Mouse (Mus musculus) hindbrain, embryonic 15.5 days (tissue): ENCODE results near the gene Gm11939. TPM values are rescaled to one million over a fixed set of nuclear protein-coding genes. Genes with fewer than 3 reads are reported as not detected.

Experiments
- ATAC-seq: fragments of 200-750 bp; cut with Nextera tagmentation; 2 replicates; pipeline ENCODE4 v1.8.0; 2017; ENCODE audit warnings: low read depth, moderate number of reproducible peaks, moderate TSS enrichment; ENCODE audit not compliant: low FRiP score
- H3K27ac ChIP-seq: fragments of 300-500 bp; sonication (generic); replicated peaks from 2 replicates; pipeline ENCODE4 v1.5.1; 2015; ENCODE audit warnings: mild to moderate bottlenecking, inconsistent platforms
- H3K27me3 ChIP-seq: fragments of 300-500 bp; sonication (generic); 2 replicates; pipeline ENCODE4 v1.6.1; 2015; ENCODE audit warnings: control low read depth, inconsistent platforms
- H3K36me3 ChIP-seq: fragments of 300-500 bp; sonication (generic); 2 replicates; pipeline ENCODE4 v1.6.1; 2015; ENCODE audit warnings: control low read depth, inconsistent platforms
- H3K4me1 ChIP-seq: fragments of 300-500 bp; sonication (generic); replicated peaks from 2 replicates; pipeline ENCODE4 v1.6.1; 2015; ENCODE audit warnings: control low read depth, inconsistent platforms
- H3K4me2 ChIP-seq: fragments of 300-500 bp; sonication (generic); 2 replicates; pipeline ENCODE4 v1.6.1; 2015; ENCODE audit warnings: moderate library complexity, mild to moderate bottlenecking, inconsistent platforms
- H3K4me3 ChIP-seq: fragments of 300-500 bp; sonication (generic); 2 replicates; pipeline ENCODE4 v1.5.1; 2015; ENCODE audit warnings: mild to moderate bottlenecking, inconsistent platforms
- H3K9ac ChIP-seq: fragments of 300-500 bp; sonication (generic); 2 replicates; pipeline ENCODE4 v1.6.1; 2015; ENCODE audit warnings: inconsistent platforms
- H3K9me3 ChIP-seq: fragments of 300-500 bp; sonication (generic); 2 replicates; pipeline ENCODE4 v1.6.1; 2016; ENCODE audit warnings: control low read depth, inconsistent platforms
- WGBS: fragments of 180-500 bp; shearing (Covaris S2); methylation state at CpG from one replicate; pipeline ENCODE4 v1.1.7; 2015; 5-methylcytosine and 5-hydroxymethylcytosine counted together
- polyA plus RNA-seq: library from polyadenylated mRNA; unstranded; fragments of >200 nt; fragmentation: Nextera tagmentation; extraction: Ambion mirVana; gene quantifications from 2 replicates; pipeline ENCODE4 v1.2.1, GENCODE M21; 2015

The Gm11939 gene
- polyA plus RNA-seq, 1 experiment from 2014 or later, result not detected

DNA sequence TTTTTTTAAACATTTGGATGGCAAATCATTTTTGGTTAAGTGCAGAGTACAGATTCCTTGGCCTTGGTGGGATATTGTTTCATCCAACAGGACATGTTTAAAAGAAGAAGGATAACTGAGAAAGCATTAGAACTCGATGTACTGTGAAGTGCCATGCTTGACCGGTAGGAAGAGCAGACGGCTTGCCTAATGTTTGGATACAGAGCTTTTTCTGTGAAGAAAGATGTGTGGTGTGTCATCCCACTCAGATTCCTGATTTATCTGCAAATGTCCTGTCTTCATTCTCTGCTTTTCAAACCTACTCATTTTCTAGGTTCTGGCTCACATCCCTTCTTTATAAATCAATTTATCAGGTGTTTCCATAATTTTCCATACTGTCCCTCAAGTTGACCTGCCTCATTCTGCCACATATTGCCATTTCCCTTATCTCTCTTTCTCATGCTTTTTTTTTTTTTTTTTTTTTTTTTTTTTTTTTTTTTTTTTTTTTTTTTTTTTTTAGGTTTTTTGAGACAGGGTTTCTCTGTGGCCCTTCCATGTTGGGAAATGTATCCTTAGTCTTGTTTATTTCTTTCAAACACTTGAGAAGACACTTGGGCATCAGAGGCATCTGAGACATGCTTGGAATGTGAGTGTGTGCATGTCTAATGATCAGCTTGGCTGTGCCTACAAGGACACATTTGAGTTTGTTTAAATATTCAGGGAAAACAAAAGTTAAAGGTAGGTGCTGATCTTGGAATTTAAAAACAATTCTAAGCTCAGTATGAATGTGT lies 1.1 kb downstream of the Gm11939 start:
- no peak for ATAC-seq
- H3K9me3 ChIP-seq, result no peaks in the 10 kb centered on the region
- H3K36me3 ChIP-seq, result no peaks in the 10 kb centered on the region
- no peak overlapping the region for H3K4me3 ChIP-seq
- H3K27me3 ChIP-seq, result no peaks in the 10 kb centered on the region
- H3K27ac ChIP-seq, result no peak overlapping the region
- H3K4me2 ChIP-seq, result no peak overlapping the region
- H3K4me1 ChIP-seq, result no peaks in the 10 kb centered on the region
- H3K9ac ChIP-seq, result no peak overlapping the region
- 78% methylated on average over 3 of the region's 3 CpGs for WGBS

DNA sequence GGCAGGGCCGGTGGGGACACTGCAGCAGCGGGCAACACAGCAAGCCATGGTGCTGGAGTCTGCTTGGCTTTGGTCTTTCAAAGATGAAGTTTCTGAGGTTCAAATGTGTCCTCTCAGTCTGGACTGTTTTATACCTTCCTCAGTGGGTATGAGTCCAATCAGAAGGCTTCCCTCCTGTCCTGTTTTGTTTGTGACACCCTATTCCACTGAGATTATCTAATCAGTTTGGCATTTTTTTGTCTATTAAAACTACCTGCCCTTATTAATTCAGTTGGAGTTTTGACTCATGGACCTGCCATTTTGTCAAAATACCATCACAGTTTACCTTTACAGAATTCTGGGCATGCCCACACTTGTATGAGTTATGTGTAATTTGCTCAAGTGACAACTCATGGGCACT lies 2.5 kb downstream of the Gm11939 start, which contains the start of gene Krtap3-2:
TSS of gene Krtap3-2 (minus strand) at position 101 of the 400 bp plus-strand sequence.
- no peak within 1 kb of the TSS for H3K27ac ChIP-seq
- 91% methylated on average over 2 of the region's 2 CpGs for WGBS
- no peaks in the 10 kb centered on the region for H3K9me3 ChIP-seq
- H3K4me1 ChIP-seq, result no peaks in the 10 kb centered on the region
- ATAC-seq, result no peak
- no peak within 1 kb of the TSS for H3K4me2 ChIP-seq
- H3K27me3 ChIP-seq, result no peaks in the 10 kb centered on the region
- H3K9ac ChIP-seq, result no peak within 1 kb of the TSS
- H3K4me3 ChIP-seq, result no peak within 1 kb of the TSS
- no peaks in the 10 kb centered on the region for H3K36me3 ChIP-seq

DNA sequence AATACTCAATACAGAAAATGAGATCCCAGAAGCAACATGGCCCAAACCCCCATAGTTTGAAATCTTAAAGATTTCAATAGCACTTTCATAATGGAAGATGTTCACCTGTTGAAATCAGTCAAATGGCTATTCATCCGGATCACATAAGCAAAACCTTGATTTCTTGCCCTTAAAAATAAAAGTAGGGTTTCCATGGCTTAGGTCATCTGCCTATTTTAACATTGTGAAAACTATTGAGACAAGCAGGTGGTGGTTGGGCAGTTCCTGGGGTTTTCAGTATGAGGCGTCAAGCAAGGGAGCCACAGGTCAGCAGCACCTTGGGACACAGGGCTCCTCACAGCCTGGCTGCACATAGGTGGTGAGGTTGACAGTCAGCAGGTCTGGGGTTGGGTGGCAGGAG lies 3.1 kb downstream of the Gm11939 start:
- H3K36me3 ChIP-seq, result no peaks in the 10 kb centered on the region
- ATAC-seq, result no peak
- H3K4me2 ChIP-seq, result no peak overlapping the region
- H3K4me1 ChIP-seq, result no peaks in the 10 kb centered on the region
- H3K9me3 ChIP-seq, result no peaks in the 10 kb centered on the region
- no peak overlapping the region for H3K4me3 ChIP-seq
- WGBS, result 95% methylated on average over 2 of the region's 2 CpGs
- no peaks in the 10 kb centered on the region for H3K27me3 ChIP-seq
- no peak overlapping the region for H3K9ac ChIP-seq
- no peak overlapping the region for H3K27ac ChIP-seq

DNA sequence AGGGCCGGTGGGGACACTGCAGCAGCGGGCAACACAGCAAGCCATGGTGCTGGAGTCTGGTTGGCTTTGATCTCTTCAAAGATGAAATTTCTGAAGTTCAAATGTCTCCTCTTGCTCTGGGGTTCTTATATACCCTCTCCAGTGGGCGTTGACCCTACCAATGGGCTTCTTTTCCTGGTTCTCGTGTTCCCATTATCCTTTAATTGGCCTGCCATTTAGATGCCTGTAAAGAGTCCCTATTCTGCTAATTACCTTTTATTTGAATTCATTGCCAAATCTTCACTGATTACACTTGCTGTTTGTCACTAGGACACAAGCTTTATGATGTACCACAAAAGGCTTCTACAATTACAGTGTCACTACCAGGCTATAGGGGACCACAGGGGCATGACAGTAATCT lies 8.5 kb downstream of the Gm11939 start, which contains the start of gene Krtap3-3:
TSS of gene Krtap3-3 (minus strand) at position 101 of the 400 bp plus-strand sequence.
- no peak within 1 kb of the TSS for H3K4me2 ChIP-seq
- no peak for ATAC-seq
- WGBS, result 56% methylated on average over 4 of the region's 4 CpGs
- no peaks in the 10 kb centered on the region for H3K27me3 ChIP-seq
- no peak within 1 kb of the TSS for H3K9ac ChIP-seq
- no peak within 1 kb of the TSS for H3K4me3 ChIP-seq
- no peaks in the 10 kb centered on the region for H3K9me3 ChIP-seq
- H3K4me1 ChIP-seq, result no peaks in the 10 kb centered on the region
- no peak within 1 kb of the TSS for H3K27ac ChIP-seq
- no peaks in the 10 kb centered on the region for H3K36me3 ChIP-seq

DNA sequence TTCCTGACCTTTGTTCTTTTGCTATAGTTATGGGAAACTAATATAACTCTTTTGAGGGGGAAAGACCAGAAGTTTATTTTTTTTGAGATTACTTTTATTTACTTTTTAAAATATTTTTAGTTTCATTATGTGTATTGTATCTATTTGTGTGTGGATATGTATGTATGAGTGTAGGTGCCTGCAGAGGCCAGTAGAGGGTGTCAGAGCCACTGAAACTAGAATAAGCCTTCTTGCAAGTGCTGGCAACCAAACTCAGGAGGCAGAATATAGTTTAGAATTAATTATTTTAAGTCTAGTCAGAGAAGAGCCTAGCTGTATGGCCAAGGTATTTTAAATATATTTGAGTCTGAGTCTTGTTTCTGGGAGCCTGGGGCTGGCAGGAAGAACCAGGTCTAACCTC lies 11.4 kb downstream of the Gm11939 start:
- Histone ChIP-seq H3K36me3 (no peaks in the 10 kb centered on the region), H3K9ac (no peak overlapping the region), H3K9me3 (no peaks in the 10 kb centered on the region; the same call in 1 of the 2 replicates), H3K4me2 (no peak overlapping the region), H3K4me1 (no peaks in the 10 kb centered on the region), H3K27me3 (no peaks in the 10 kb centered on the region), H3K4me3 (no peak overlapping the region), H3K27ac (no peak overlapping the region)
- no peak for ATAC-seq

DNA sequence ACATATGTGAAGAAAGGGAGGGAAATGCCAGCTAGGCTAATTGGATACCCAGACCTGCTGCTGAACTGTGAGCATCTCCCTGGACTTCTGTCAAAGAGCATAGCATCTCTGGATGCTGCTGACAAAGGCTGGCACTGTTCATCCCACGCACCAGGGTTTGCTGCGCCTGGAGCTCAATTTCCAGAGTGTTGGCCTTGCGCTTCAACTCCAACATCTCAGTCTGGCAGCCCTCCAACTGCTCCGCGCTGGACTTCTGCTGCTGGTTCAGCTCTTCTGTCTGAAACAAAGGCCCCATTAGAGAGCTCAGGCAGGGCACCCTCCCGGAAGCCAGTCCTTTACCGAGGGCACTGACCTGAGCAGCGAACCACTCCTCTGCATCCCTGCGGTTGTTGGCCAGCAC lies 19.5 kb downstream of the Gm11939 start:
- Histone ChIP-seq H3K4me1 (0 out of 2 replicates have a peak, but pooled peaks cover 8% of the 10 kb centered on the region), H3K4me2 (peak overlapping the region; percentile 30)
- 47% methylated on average over 9 of the region's 9 CpGs for WGBS

DNA sequence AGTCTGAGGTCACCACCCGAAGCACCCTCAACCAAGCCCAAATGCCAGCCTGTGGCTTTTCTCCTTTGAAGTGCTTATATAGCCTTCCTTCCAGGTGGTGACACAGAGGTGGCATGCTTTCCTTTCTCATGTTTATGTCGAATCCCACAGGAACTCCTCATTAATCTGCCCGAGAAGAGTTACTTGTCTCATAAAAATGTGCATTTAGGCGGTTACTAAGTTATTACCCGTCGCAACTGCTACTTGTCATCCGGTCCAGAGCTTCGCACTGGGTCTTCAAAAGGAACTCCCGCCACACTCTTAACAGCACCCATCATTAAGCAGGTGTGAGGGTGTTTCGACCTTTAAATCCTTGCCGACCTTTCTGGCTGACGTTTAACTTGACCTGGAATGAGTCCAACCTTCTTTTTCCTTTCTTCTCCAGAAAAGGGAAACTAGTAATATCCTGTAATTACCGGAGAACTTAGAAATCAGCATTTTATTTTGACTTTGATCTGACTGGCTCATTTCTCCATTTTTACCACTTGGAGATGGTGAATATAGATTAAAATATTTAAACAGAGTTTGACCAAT lies 37.9 kb downstream of the Gm11939 start, which contains the start of gene Krt39:
TSS of gene Krt39 (minus strand) at position 51 of the 573 bp plus-strand sequence.
- H3K9ac ChIP-seq, result no peak within 1 kb of the TSS
- H3K9me3 ChIP-seq, result no peaks in the 10 kb centered on the region
- H3K36me3 ChIP-seq, result no peaks in the 10 kb centered on the region
- H3K27ac ChIP-seq, result no peak within 1 kb of the TSS
- 89% methylated on average over 13 of the region's 13 CpGs for WGBS
- no peak within 1 kb of the TSS for H3K4me2 ChIP-seq
- ATAC-seq, result no peak
- no peaks in the 10 kb centered on the region for H3K4me1 ChIP-seq
- H3K27me3 ChIP-seq, result no peaks in the 10 kb centered on the region
- no peak within 1 kb of the TSS for H3K4me3 ChIP-seq

More for the DNA sequence above, 19.5 kb downstream of the Gm11939 start:
- H3K27ac ChIP-seq, result 0 out of 2 replicates have a peak overlapping the region, but pooled peaks have one; percentile 53
- no peaks in the 10 kb centered on the region for H3K36me3 ChIP-seq
- no peaks in the 10 kb centered on the region for H3K27me3 ChIP-seq
- no peak overlapping the region for H3K4me3 ChIP-seq
- no peak overlapping the region for H3K9ac ChIP-seq
- ATAC-seq, result peak; percentile 72; the same call in 1 of the 2 replicates
- no peaks in the 10 kb centered on the region; the same call in 1 of the 2 replicates for H3K9me3 ChIP-seq

DNA sequence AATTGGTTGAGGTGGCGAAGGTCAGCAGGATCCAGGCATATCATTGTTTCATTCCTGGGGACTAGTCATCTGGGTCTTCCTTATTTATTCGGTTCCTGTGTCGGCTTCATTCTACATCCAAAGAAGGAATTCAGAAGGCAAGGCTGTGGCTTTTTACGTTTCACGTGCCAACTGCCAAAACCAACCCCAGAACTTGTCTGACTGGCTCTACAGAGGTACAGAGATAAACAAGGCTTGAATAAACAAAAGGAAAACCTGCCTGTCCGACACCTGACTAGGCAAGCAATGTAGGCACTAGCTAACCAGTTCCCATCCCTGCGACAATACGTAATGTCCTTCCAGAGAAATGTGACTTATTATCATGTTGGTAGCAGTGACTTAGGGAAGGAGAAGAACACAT lies 45.2 kb downstream of the Gm11939 start:
- Histone ChIP-seq H3K9ac (no peak overlapping the region), H3K4me1 (no peaks in the 10 kb centered on the region), H3K36me3 (no peaks in the 10 kb centered on the region), H3K4me2 (no peak overlapping the region), H3K27ac (no peak overlapping the region), H3K27me3 (no peaks in the 10 kb centered on the region), H3K9me3 (no peaks in the 10 kb centered on the region), H3K4me3 (no peak overlapping the region)
- 89% methylated on average over 8 of the region's 8 CpGs for WGBS
- no peak for ATAC-seq

Other genes starting within 250 kb of the Gm11939 start
- 0.81 and 0.96 TPM in 2 replicates for gene Krt25, start 236.5 kb downstream of the Gm11939 start, polyA plus RNA-seq
- 0.25 and 0.26 TPM in 2 replicates for gene Krt26, start 221.5 kb downstream of the Gm11939 start, polyA plus RNA-seq
- 0.16 TPM in 1 of 2 replicates, not detected in the other for gene Krt27, start 208.4 kb downstream of the Gm11939 start, polyA plus RNA-seq
- 0.54 and 0.65 TPM in 2 replicates for gene Krt28, start 184.6 kb downstream of the Gm11939 start, polyA plus RNA-seq
- gene Krt10, start 170.1 kb downstream of the Gm11939 start, polyA plus RNA-seq, result 29.6 and 30.6 TPM in 2 replicates
- gene Krt12, start 137.2 kb downstream of the Gm11939 start, polyA plus RNA-seq, result 0.30 TPM in 1 of 2 replicates, not detected in the other
- 0.14 and 0.24 TPM in 2 replicates for gene Krt20, start 121.3 kb downstream of the Gm11939 start, polyA plus RNA-seq
- 0.20 and 0.31 TPM in 2 replicates for gene Krt23, start 66.3 kb downstream of the Gm11939 start, polyA plus RNA-seq
- not detected in 2 replicates for gene Krt39, start 38.1 kb downstream of the Gm11939 start, polyA plus RNA-seq
- not detected in 2 replicates for gene Krt40, start 16.3 kb downstream of the Gm11939 start, polyA plus RNA-seq
- gene Krtap3-3, start 8.6 kb downstream of the Gm11939 start, polyA plus RNA-seq, result not detected in 2 replicates
- gene Krtap3-2, start 2.6 kb downstream of the Gm11939 start, polyA plus RNA-seq, result not detected in 2 replicates
- not detected in 2 replicates for gene Krtap3-1, start 7.2 kb upstream of the Gm11939 start, polyA plus RNA-seq
- not detected in 2 replicates for gene Krtap1-5, start 21.6 kb upstream of the Gm11939 start, polyA plus RNA-seq
- gene Krtap1-4, start 24.2 kb upstream of the Gm11939 start, polyA plus RNA-seq, result not detected in 2 replicates
- not detected in 2 replicates for gene Krtap1-3, start 31.9 kb upstream of the Gm11939 start, polyA plus RNA-seq
- gene Krtap9-3, start 38.6 kb upstream of the Gm11939 start, polyA plus RNA-seq, result not detected in 2 replicates
- not detected in 2 replicates for gene Gm11938, start 43.8 kb upstream of the Gm11939 start, polyA plus RNA-seq
- gene Gm11937, start 50.7 kb upstream of the Gm11939 start, polyA plus RNA-seq, result not detected in 2 replicates
- not detected in 2 replicates for gene Krtap2-4, start 55.4 kb upstream of the Gm11939 start, polyA plus RNA-seq
- not detected in 2 replicates for gene Gm11562, start 61.0 kb upstream of the Gm11939 start, polyA plus RNA-seq
- not detected in 2 replicates for gene Krtap4-1, start 68.8 kb upstream of the Gm11939 start, polyA plus RNA-seq
- not detected in 2 replicates for gene Krtap4-2, start 75.6 kb upstream of the Gm11939 start, polyA plus RNA-seq
- not detected in 2 replicates for gene Krtap4-7, start 84.6 kb upstream of the Gm11939 start, polyA plus RNA-seq
- not detected in 2 replicates for gene Gm11555, start 90.8 kb upstream of the Gm11939 start, polyA plus RNA-seq
- gene Gm11563, start 99.5 kb upstream of the Gm11939 start, polyA plus RNA-seq, result not detected in 2 replicates
- not detected in 2 replicates for gene Krtap4-6, start 106.5 kb upstream of the Gm11939 start, polyA plus RNA-seq
- gene Gm14190, start 131.3 kb upstream of the Gm11939 start, polyA plus RNA-seq, result not detected in 2 replicates
- not detected in 2 replicates for gene Gm14180, start 174.8 kb upstream of the Gm11939 start, polyA plus RNA-seq
- gene Gm11595, start 213.4 kb upstream of the Gm11939 start, polyA plus RNA-seq, result not detected in 2 replicates
- gene Krtap4-8, start 221.2 kb upstream of the Gm11939 start, polyA plus RNA-seq, result not detected in 2 replicates
- gene Krtap4-9, start 225.7 kb upstream of the Gm11939 start, polyA plus RNA-seq, result not detected in 2 replicates
- not detected in 2 replicates for gene Gm11596, start 234.0 kb upstream of the Gm11939 start, polyA plus RNA-seq
- gene Gm11569, start 239.5 kb upstream of the Gm11939 start, polyA plus RNA-seq, result not detected in 2 replicates
- gene Gm11554, start 245.0 kb upstream of the Gm11939 start, polyA plus RNA-seq, result not detected in 2 replicates